13 mouse cellular contexts compared by ENCODE assay signal in genomic region chr8:120526577-120526976, GRCm38 (mm10).
DNase-seq lines count a peak whose midpoint lies in the region; ATAC-seq and TF ChIP-seq lines count a peak whose summit lies in the region.
"Had no signal": no experiment of that assay in that cellular context is flagged by ENCODE, and none has a peak within 500 bp of the region (broad histone marks: within the 10 kb centered on the region; RNA-seq: fewer than 3 reads in every experiment).

No protein-coding gene starts in this region.

- no peaks in the 10 kb centered on the region for H3K36me3 ChIP-seq in hindbrain, embryonic 11.5 days (ENCODE audit: control insufficient read depth, insufficient read depth, low read length)
- no peaks in the 10 kb centered on the region for H3K36me3 ChIP-seq in hindbrain, postnatal 0 days (ENCODE audit: insufficient read depth, low read length)
- H3K36me3 ChIP-seq in neural tube, embryonic 12.5 days, result no peaks in the 10 kb centered on the region
- H3K36me3 ChIP-seq: embryonic facial prominence, embryonic 10.5 days; limb, embryonic 12.5 days had no signal

- H3K9me3 ChIP-seq in hindbrain, embryonic 11.5 days (ENCODE audit: control insufficient read depth, low read length), result no peaks in the 10 kb centered on the region
- H3K9me3 ChIP-seq in hindbrain, postnatal 0 days (ENCODE audit: low read length), result no peaks in the 10 kb centered on the region
- H3K9me3 ChIP-seq in neural tube, embryonic 12.5 days, result no peaks in the 10 kb centered on the region
- H3K9me3 ChIP-seq: embryonic facial prominence, embryonic 10.5 days; limb, embryonic 12.5 days had no signal

- TF ChIP-seq CTCF in gastrocnemius, adult 2 months (IDR thresholded peaks at IDR 0.05), result no peak
- no peak for TF ChIP-seq CTCF in hindbrain, postnatal 0 days (IDR thresholded peaks at IDR 0.05; ENCODE audit: low read depth)
- no peak; the same call in 1 of the 2 replicates for TF ChIP-seq CTCF in olfactory bulb, adult 2 months (IDR thresholded peaks at IDR 0.05; ENCODE audit: insufficient read depth, low read depth, low read length)

- TF ChIP-seq POLR2A in olfactory bulb, adult 2 months (IDR thresholded peaks at IDR 0.05; ENCODE audit: insufficient read depth, low read depth, low read length), result no peak

- no peaks in the 10 kb centered on the region for H3K27me3 ChIP-seq in hindbrain, embryonic 11.5 days (ENCODE audit: control insufficient read depth, insufficient read depth, low read length)
- no peaks in the 10 kb centered on the region for H3K27me3 ChIP-seq in hindbrain, postnatal 0 days (ENCODE audit: insufficient read depth, low read length)
- no peaks in the 10 kb centered on the region for H3K27me3 ChIP-seq in neural tube, embryonic 12.5 days (replicated peaks)

- WGBS in hindbrain, embryonic 11.5 days, result 31% methylated on average over 4 of the region's 4 CpGs
- 31% methylated on average over 4 of the region's 4 CpGs for WGBS in hindbrain, postnatal 0 days
- 17% methylated on average over 4 of the region's 4 CpGs for WGBS in neural tube, embryonic 12.5 days
- 60% methylated on average over 4 of the region's 4 CpGs for WGBS in olfactory bulb, adult 2 months

- no peak for ATAC-seq in hindbrain, embryonic 11.5 days (ENCODE audit: low FRiP score)
- ATAC-seq in hindbrain, postnatal 0 days, result no peak
- ATAC-seq in neural tube, embryonic 12.5 days (ENCODE audit: low FRiP score, low read depth), result no peak

- peak overlapping the region; percentile 46 for H3K27ac ChIP-seq in gastrocnemius, adult 2 months
- peak overlapping the region; percentile 4; the same call in 1 of the 2 replicates for H3K27ac ChIP-seq in hindbrain, embryonic 11.5 days (ENCODE audit: low read depth, low read length)
- H3K27ac ChIP-seq in hindbrain, postnatal 0 days, result no peak overlapping the region
- no peak overlapping the region for H3K27ac ChIP-seq in neural tube, embryonic 12.5 days
- peak overlapping the region; percentile 60; the same call in 1 of the 2 replicates for H3K27ac ChIP-seq in olfactory bulb, adult 2 months (ENCODE audit: insufficient read depth, low read depth, low read length)
- H3K27ac ChIP-seq: left cerebral cortex, adult 2 months; limb, embryonic 12.5 days had no signal

- H3K4me2 ChIP-seq in hindbrain, embryonic 11.5 days (replicated peaks; ENCODE audit: low read depth, low read length), result no peak overlapping the region
- no peak overlapping the region for H3K4me2 ChIP-seq in hindbrain, postnatal 0 days (ENCODE audit: low read depth, low read length)
- 0 out of 2 replicates have a peak overlapping the region, but pooled peaks have one; percentile 7 for H3K4me2 ChIP-seq in neural tube, embryonic 12.5 days (replicated peaks)
- H3K4me2 ChIP-seq: limb, embryonic 12.5 days; lung, embryonic 14.5 days had no signal

- H3K9ac ChIP-seq in hindbrain, embryonic 11.5 days (ENCODE audit: low read depth, low read length), result 0 out of 2 replicates have a peak overlapping the region, but pooled peaks have one; percentile 23
- H3K9ac ChIP-seq in hindbrain, postnatal 0 days (replicated peaks; ENCODE audit: low read length), result no peak overlapping the region
- 0 out of 2 replicates have a peak overlapping the region, but pooled peaks have one; percentile 6 for H3K9ac ChIP-seq in neural tube, embryonic 12.5 days
- H3K9ac ChIP-seq: limb, embryonic 12.5 days; lung, embryonic 14.5 days had no signal

- H3K4me3 ChIP-seq in gastrocnemius, adult 2 months, result no peak overlapping the region
- H3K4me3 ChIP-seq in hindbrain, embryonic 11.5 days (ENCODE audit: low read depth, low read length), result no peak overlapping the region
- no peak overlapping the region for H3K4me3 ChIP-seq in hindbrain, postnatal 0 days (ENCODE audit: low read length)
- H3K4me3 ChIP-seq in neural tube, embryonic 12.5 days, result no peak overlapping the region
- H3K4me3 ChIP-seq in olfactory bulb, adult 2 months (ENCODE audit: insufficient read depth, low read depth, low read length), result no peak overlapping the region
- H3K4me3 ChIP-seq: embryonic facial prominence, embryonic 10.5 days; left cerebral cortex, adult 2 months; limb, embryonic 12.5 days had no signal

- no peak for DNase-seq in gastrocnemius, adult 2 months
- DNase-seq in gastrocnemius, adult 8-10 months (ENCODE audit: low spot score in 2 of 2), result no peak
- no peak for DNase-seq in hindbrain, embryonic 11.5 days (ENCODE audit: low spot score)
- DNase-seq in hindbrain, postnatal 0 days (ENCODE audit: low spot score), result no peak
- no peak for DNase-seq in neural tube, embryonic 10.5 days (ENCODE audit: extremely low spot score, low spot score)
- DNase-seq in adrenal gland, postnatal 4 days (ENCODE audit: low spot score in 2 of 2), result no peak
- DNase-seq: cerebellum, postnatal 10 days; lung, embryonic 14.5 days had no signal

- intact Hi-C loops in gastrocnemius, adult 2 months (cut with DNase I), result no loop called here

- H3K4me1 ChIP-seq in hindbrain, embryonic 11.5 days (replicated peaks; ENCODE audit: control insufficient read depth, insufficient read depth, low read length), result peaks cover 40% of the 10 kb centered on the region
- peaks cover 15% of the 10 kb centered on the region for H3K4me1 ChIP-seq in hindbrain, postnatal 0 days (ENCODE audit: insufficient read depth, low read length)
- H3K4me1 ChIP-seq in neural tube, embryonic 12.5 days, result peaks cover 85% of the 10 kb centered on the region
- peaks cover 71% of the 10 kb centered on the region for H3K4me1 ChIP-seq in olfactory bulb, adult 2 months (ENCODE audit: control insufficient read depth, insufficient read depth, low read length)

Comparison
In these comparisons a context has a peak if more than half of its experiments do, and no peak if none do; other contexts are left out.
1. H3K27ac ChIP-seq: peak in gastrocnemius, adult 2 months (single experiment), hindbrain, embryonic 11.5 days (single experiment) and olfactory bulb, adult 2 months (single experiment); none in hindbrain, postnatal 0 days (single experiment) and neural tube, embryonic 12.5 days (single experiment).